Mouse (Mus musculus): ENCODE measurements around the gene Slc25a42.
A peak's percentile ranks its signal among the peaks of the same experiment; 100 is the strongest.

Gene Slc25a42

DNA sequence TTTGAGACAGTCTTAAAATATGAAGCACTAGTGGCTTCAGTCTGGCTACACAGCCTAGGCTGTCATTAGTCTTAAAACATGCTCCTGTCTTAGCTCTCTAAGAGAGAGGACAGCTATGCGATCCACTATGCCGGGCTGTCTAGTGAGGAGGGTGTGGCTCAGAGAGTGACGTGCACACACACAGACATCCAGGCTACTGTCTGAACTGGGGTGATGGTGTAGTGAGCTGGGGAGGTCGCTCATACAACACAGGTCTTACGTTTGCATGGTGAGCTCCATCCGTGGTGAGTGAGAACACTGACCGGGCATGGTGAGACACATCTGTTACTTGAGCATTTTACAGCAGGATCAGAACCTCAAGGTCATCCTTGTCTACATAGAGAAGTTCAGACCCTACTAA is 40.9 kb downstream of the Slc25a42 start:
- DNase-seq (ENCODE audit: low read depth, low spot score): no peak

GRCm38 (mm10) chr8:70170748-70171147 is 41.4 kb downstream of the Slc25a42 start:
- DNase-seq (ENCODE audit: low read depth, low spot score): no peak

GRCm38 (mm10) chr8:70170116-70170515 is 42.0 kb downstream of the Slc25a42 start:
- no peak for DNase-seq (ENCODE audit: low read depth, low spot score)

DNA sequence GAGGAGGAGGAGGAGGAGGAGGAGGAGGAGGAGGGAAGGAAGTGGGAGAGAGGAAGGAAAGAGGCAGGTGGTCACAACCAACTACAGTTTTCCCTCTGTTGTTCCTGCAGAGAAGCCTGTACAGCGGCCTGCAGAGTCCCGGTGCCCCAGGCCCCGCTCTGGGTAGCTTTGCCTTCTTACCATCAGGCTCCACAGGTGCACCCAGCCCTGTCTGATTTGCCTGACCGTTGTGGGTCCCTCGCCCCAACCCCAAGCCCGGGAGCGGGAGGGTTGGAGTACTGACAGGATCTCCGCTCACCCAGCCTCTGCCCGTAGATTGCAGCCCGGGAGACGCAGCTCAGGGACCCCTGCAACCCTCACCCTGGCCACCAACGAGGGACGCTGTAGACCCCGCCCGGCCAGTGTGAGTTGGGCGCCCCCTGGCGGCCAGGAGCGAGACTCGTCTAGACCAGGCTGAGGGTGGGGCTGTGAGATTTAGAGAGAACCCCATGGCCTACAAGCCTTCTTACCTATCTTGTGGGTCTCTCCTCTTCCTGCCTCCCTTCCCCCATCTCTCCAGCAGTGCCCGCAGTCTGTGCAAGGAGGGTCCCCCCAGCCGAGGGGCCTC is 45.5 kb downstream of the Slc25a42 start:
- DNase-seq (ENCODE audit: low read depth, low spot score): peak; percentile 59

DNA sequence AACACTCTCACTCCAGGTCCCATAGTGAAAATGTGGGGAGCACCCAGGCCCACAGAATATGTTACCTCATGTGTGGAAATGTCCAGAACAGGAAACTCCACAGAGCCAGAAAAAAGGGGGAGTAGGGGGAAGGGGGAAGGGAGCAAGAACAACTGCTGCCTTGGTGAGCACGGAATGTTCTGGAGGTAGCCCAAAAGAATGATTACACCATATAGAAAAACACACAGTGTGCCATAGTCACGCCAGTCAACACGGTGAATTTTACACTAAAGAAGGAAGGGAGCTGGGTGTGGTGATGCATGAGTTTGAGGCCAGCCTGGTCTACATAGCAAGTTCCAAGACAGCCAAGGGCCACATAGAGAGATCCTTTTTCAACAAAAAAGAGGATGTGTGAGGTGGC is 48.8 kb downstream of the Slc25a42 start:
- DNase-seq (ENCODE audit: low read depth, low spot score): no peak

- no peak for DNase-seq (ENCODE audit: low read depth, low spot score)
Observed at GRCm38 (mm10) chr8:70160015-70160414, 52.1 kb downstream of the Slc25a42 start.

- DNase-seq (ENCODE audit: low read depth, low spot score): no peak
Observed at GRCm38 (mm10) chr8:70159211-70159610, 52.9 kb downstream of the Slc25a42 start.

GRCm38 (mm10) chr8:70158069-70158853 is 53.8 kb downstream of the Slc25a42 start:
- DNase-seq (ENCODE audit: low read depth, low spot score): peak; percentile 69

GRCm38 (mm10) chr8:70157240-70157800 is 54.8 kb downstream of the Slc25a42 start:
- DNase-seq (ENCODE audit: low read depth, low spot score): no peak

- peak; percentile 67 for DNase-seq (ENCODE audit: low read depth, low spot score)
Observed at GRCm38 (mm10) chr8:70152537-70153257, 59.4 kb downstream of the Slc25a42 start.

DNA sequence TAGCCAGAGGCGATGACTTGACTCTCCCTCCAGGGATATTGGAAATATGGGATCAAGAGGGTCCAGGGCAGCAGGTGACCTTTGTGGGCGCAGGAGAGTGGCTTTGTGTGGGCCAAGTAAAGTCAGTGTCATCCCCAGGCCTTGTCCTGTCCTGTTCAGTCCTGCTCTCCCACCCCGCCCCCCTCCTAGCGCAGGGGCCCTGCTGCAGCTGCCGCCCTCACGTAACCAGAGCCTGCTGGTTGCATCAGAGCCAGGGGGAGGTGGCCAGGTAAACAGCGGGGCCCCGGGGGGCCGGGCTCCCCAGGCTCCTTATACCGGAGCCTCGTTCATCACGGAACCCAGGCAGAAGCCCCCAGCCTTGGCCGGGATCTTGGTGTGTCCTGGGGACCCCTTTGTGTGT is 61.9 kb downstream of the Slc25a42 start:
- DNase-seq (ENCODE audit: low read depth, low spot score): no peak

- no peak for DNase-seq (ENCODE audit: low read depth, low spot score)
Observed at GRCm38 (mm10) chr8:70147678-70148607, 64.2 kb downstream of the Slc25a42 start.

- no peak for DNase-seq (ENCODE audit: low read depth, low spot score)
Observed at GRCm38 (mm10) chr8:70139981-70140380, 72.1 kb downstream of the Slc25a42 start.

GRCm38 (mm10) chr8:70139026-70139857 is 72.9 kb downstream of the Slc25a42 start, which contains the start of the genes Rfxank, Borcs8 and Mef2b:
Gene Rfxank (minus strand): TSS chr8:70139154.
Gene Borcs8 (plus strand): TSS chr8:70139499.
Gene Mef2b (plus strand): TSS chr8:70139711.
- peak; percentile 100 for DNase-seq (ENCODE audit: low read depth, low spot score)

GRCm38 (mm10) chr8:70137890-70138289 is 74.2 kb downstream of the Slc25a42 start:
- no peak for DNase-seq (ENCODE audit: low read depth, low spot score)

- DNase-seq (ENCODE audit: low read depth, low spot score): no peak
Observed at GRCm38 (mm10) chr8:70136591-70136990, 75.5 kb downstream of the Slc25a42 start.

DNA sequence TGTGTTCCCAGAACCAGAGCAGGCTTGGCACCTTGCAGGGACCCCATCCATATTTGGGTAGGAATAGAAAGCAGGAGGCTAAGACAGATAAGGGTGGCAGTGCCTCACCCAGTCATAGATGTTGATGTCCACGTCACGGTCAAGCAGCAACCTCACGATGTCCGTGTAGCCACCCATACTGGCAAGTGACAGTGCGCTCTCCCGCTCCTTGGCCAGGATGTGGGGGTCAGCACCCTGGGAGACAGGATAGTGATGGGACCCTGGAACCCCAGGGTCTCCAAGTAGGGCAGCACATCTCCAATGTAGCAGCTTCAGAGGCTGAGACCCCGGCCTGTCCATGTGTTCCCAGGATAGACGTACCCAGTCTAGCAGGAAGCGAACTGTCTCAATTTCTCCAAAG is 77.2 kb downstream of the Slc25a42 start:
- DNase-seq (ENCODE audit: low read depth, low spot score): no peak

Data from embryo, embryonic 11.5 days (tissue).